Mouse (Mus musculus) myocyte (in vitro differentiated cells): ENCODE results near the gene Sucla2.

Source experiments
- CEBPB ChIP-seq: IDR thresholded peaks from 2 replicates; pipeline ENCODE4 v1.6.1; 2011; ENCODE audit warnings: mild to moderate bottlenecking, moderate library complexity; ENCODE audit not compliant: poor library complexity, insufficient read depth, severe bottlenecking
- E2F4 ChIP-seq: IDR thresholded peaks from one replicate; pipeline ENCODE4 v1.6.1; 2011; ENCODE audit warnings: mild to moderate bottlenecking, control low read depth, moderate library complexity; ENCODE audit not compliant: insufficient read depth
- MAX ChIP-seq: IDR thresholded peaks from one replicate; pipeline ENCODE4 v1.6.1; 2011; ENCODE audit warnings: low read depth, mild to moderate bottlenecking, control low read depth
- MYOD1 ChIP-seq, 3 experiments: IDR thresholded peaks; one replicate each; pipeline ENCODE4 v1.6.1; 2011; ENCODE audit warnings: control low read depth in 2 of 3, low read depth in 2 of 3, mild to moderate bottlenecking in 2 of 3, moderate library complexity in 1 of 3; ENCODE audit not compliant: insufficient read length in 2 of 3, control insufficient read depth in 1 of 3
- MYOG ChIP-seq, 3 experiments: IDR thresholded peaks; one replicate each; pipeline ENCODE4 v1.6.1; 2011; ENCODE audit warnings: control low read depth in 2 of 3, low read depth in 2 of 3, mild to moderate bottlenecking in 2 of 3; ENCODE audit not compliant: insufficient read length in 2 of 3, control insufficient read depth in 1 of 3, insufficient read depth in 1 of 3
- POLR2A ChIP-seq: IDR thresholded peaks from one replicate; pipeline ENCODE4 v1.6.1; 2011; ENCODE audit warnings: low read depth, mild to moderate bottlenecking, control low read depth, moderate library complexity; ENCODE audit not compliant: insufficient read length
- POLR2AphosphoS2 ChIP-seq: IDR thresholded peaks from one replicate; pipeline ENCODE4 v1.6.1; 2011; ENCODE audit warnings: low read depth, control low read depth; ENCODE audit not compliant: insufficient read length
- REST ChIP-seq: IDR thresholded peaks from one replicate; pipeline ENCODE4 v1.6.1; 2011; ENCODE audit warnings: mild to moderate bottlenecking, control low read depth, moderate library complexity; ENCODE audit not compliant: insufficient read depth, insufficient read length
- TCF12 ChIP-seq: IDR thresholded peaks from one replicate; pipeline ENCODE4 v1.6.1; 2011; ENCODE audit warnings: mild to moderate bottlenecking, control low read depth; ENCODE audit not compliant: poor library complexity, insufficient read depth, severe bottlenecking
- TCF3 ChIP-seq: IDR thresholded peaks from one replicate; pipeline ENCODE4 v1.6.1; 2011; ENCODE audit warnings: low read depth, control low read depth; ENCODE audit not compliant: insufficient read length
- USF1 ChIP-seq: IDR thresholded peaks from one replicate; pipeline ENCODE4 v1.6.1; 2011; ENCODE audit warnings: low read depth, mild to moderate bottlenecking, control low read depth, moderate library complexity

GRCm38 (mm10) chr14:73553122-73553696 is 28.1 kb downstream of the Sucla2 start:
- TF ChIP-seq USF1, result no peak
- no peak for TF ChIP-seq POLR2AphosphoS2
- no peak for TF ChIP-seq TCF12
- no peak for TF ChIP-seq E2F4
- TF ChIP-seq POLR2A, result no peak
- no peak for TF ChIP-seq REST
- TF ChIP-seq TCF3, result no peak
- TF ChIP-seq CEBPB, result no peak
- no peak for TF ChIP-seq MYOG (IDR thresholded peaks at IDR 0.05; ENCODE audit: control insufficient read depth in 1 of 3, insufficient read depth in 1 of 3, insufficient read length in 2 of 3, low read depth in 2 of 3)
- no peak for TF ChIP-seq MYOD1 (IDR thresholded peaks at IDR 0.05; ENCODE audit: control insufficient read depth in 1 of 3, insufficient read length in 2 of 3, low read depth in 2 of 3)
- no peak for TF ChIP-seq MAX
